Mouse (Mus musculus) heart, embryonic 14.5 days (tissue): ENCODE measurements around the gene Foxp3. TPM values are rescaled to one million over a fixed set of nuclear protein-coding genes. Genes with fewer than 3 reads are reported as not detected.

Experiments used
- ATAC-seq: fragments of 200-750 bp; cut with Nextera tagmentation; 2 replicates; pipeline ENCODE4 v1.8.0; 2017; ENCODE audit warnings: low read depth, moderate TSS enrichment; ENCODE audit not compliant: insufficient number of reproducible peaks, insufficient read depth, low FRiP score
- H3K27ac ChIP-seq, 2 experiments: fragments of 200-500 bp in 1 of 2; fragments of 300-500 bp in 1 of 2; sonication (generic) in 1 of 2; replicated peaks in 1 of 2; 2 replicates each; pipeline ENCODE4 v1.5.1; 2012 to 2014; ENCODE audit warnings: low read depth in 2 of 2, low read length in 2 of 2, control low read depth in 1 of 2, mild to moderate bottlenecking in 1 of 2, mixed read lengths in 1 of 2; ENCODE audit not compliant: control insufficient read depth in 1 of 2, insufficient read depth in 1 of 2
- H3K27me3 ChIP-seq: fragments of 300-500 bp; sonication (generic); 2 replicates; pipeline ENCODE4 v1.6.1; 2014; ENCODE audit warnings: mild to moderate bottlenecking, low read length, control low read depth; ENCODE audit not compliant: control insufficient read depth, insufficient read depth
- H3K36me3 ChIP-seq: fragments of 300-500 bp; sonication (generic); 2 replicates; pipeline ENCODE4 v1.6.1; 2014; ENCODE audit warnings: mild to moderate bottlenecking, control low read depth, low read length, mixed read lengths; ENCODE audit not compliant: control insufficient read depth, insufficient read depth
- H3K4me1 ChIP-seq, 2 experiments: fragments of 200-500 bp in 1 of 2; fragments of 300-500 bp in 1 of 2; sonication (generic) in 1 of 2; 2 replicates each; pipeline ENCODE4 v1.6.1; 2012 to 2014; ENCODE audit warnings: low read length in 2 of 2, control low read depth in 1 of 2, mixed read lengths in 1 of 2; ENCODE audit not compliant: control insufficient read depth in 2 of 2, insufficient read depth in 2 of 2
- H3K4me2 ChIP-seq: fragments of 300-500 bp; sonication (generic); 2 replicates; pipeline ENCODE4 v1.6.1; 2014; ENCODE audit warnings: mild to moderate bottlenecking, low read length
- H3K4me3 ChIP-seq, 2 experiments: fragments of 200-500 bp in 1 of 2; fragments of 300-500 bp in 1 of 2; sonication (generic) in 1 of 2; 2 replicates each; pipeline ENCODE4 v1.5.1; 2012 to 2014; ENCODE audit warnings: low read length in 2 of 2, mild to moderate bottlenecking in 2 of 2, control low read depth in 1 of 2, low read depth in 1 of 2, moderate library complexity in 1 of 2; ENCODE audit not compliant: control insufficient read depth in 1 of 2, insufficient read depth in 1 of 2
- H3K9ac ChIP-seq: fragments of 300-500 bp; sonication (generic); 2 replicates; pipeline ENCODE4 v1.6.1; 2014; ENCODE audit warnings: mild to moderate bottlenecking, low read length
- H3K9me3 ChIP-seq: fragments of 300-500 bp; sonication (generic); 2 replicates; pipeline ENCODE4 v1.6.1; 2016; ENCODE audit warnings: low read length, control low read depth; ENCODE audit not compliant: control insufficient read depth
- WGBS: fragments of 180-500 bp; shearing (Covaris S2); extraction: QIAGEN DNeasy Blood & Tissue Kit; methylation state at CpG from one replicate; pipeline ENCODE4 v1.1.7; 2014; 5-methylcytosine and 5-hydroxymethylcytosine counted together
- polyA plus RNA-seq: library from polyadenylated mRNA; unstranded; fragments of >200 nt; fragmentation: Nextera tagmentation; extraction: Ambion mirVana; gene quantifications from 2 replicates; pipeline ENCODE4 v1.2.1, GENCODE M21; 2014

Gene Foxp3
- polyA plus RNA-seq, 1 experiment from 2014 or later, result not detected

DNA sequence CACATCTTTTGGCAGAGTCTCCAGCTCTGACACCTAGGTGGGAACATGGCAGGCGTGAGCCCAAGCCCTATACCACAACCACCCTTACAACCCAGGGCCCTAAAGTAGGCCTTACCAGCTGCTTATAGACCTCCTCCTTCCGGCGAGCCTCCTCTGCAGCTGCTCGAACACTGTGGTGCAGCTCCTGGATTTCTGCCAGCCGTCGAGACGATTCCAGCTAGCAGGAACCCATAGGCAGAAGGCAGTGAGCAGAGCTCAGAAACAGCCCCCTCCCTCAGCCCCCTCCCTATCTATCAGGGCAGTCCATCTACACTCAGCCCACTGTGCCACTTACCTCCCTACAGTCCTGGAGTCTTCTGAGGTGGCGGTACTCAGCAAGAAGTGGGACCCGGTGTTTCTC lies 21.9 kb downstream of the Foxp3 start:
- H3K9me3 ChIP-seq, result no peaks in the 10 kb centered on the region
- no peak overlapping the region for H3K4me3 ChIP-seq
- 86% methylated on average over 9 of the region's 9 CpGs for WGBS
- no peaks in the 10 kb centered on the region for H3K4me1 ChIP-seq
- no peak for ATAC-seq
- no peaks in the 10 kb centered on the region for H3K27me3 ChIP-seq
- H3K9ac ChIP-seq, result no peak overlapping the region
- H3K36me3 ChIP-seq, result peaks cover 43% of the 10 kb centered on the region
- no peak overlapping the region for H3K4me2 ChIP-seq
- no peak overlapping the region for H3K27ac ChIP-seq

- Histone ChIP-seq H3K27me3 (no peaks in the 10 kb centered on the region; the same call in 1 of the 2 replicates), H3K4me3 (no peak overlapping the region), H3K9me3 (no peaks in the 10 kb centered on the region), H3K4me2 (no peak overlapping the region), H3K9ac (no peak overlapping the region), H3K27ac (no peak overlapping the region), H3K36me3 (0 out of 2 replicates have a peak, but pooled peaks cover 8% of the 10 kb centered on the region), H3K4me1 (no peaks in the 10 kb centered on the region; a peak in 1 of 4 replicates)
- no peak for ATAC-seq
- WGBS, result 88% methylated on average over 7 of the region's 7 CpGs
Observed at GRCm38 (mm10) chrX:7604004-7604403, 30.6 kb downstream of the Foxp3 start.

DNA sequence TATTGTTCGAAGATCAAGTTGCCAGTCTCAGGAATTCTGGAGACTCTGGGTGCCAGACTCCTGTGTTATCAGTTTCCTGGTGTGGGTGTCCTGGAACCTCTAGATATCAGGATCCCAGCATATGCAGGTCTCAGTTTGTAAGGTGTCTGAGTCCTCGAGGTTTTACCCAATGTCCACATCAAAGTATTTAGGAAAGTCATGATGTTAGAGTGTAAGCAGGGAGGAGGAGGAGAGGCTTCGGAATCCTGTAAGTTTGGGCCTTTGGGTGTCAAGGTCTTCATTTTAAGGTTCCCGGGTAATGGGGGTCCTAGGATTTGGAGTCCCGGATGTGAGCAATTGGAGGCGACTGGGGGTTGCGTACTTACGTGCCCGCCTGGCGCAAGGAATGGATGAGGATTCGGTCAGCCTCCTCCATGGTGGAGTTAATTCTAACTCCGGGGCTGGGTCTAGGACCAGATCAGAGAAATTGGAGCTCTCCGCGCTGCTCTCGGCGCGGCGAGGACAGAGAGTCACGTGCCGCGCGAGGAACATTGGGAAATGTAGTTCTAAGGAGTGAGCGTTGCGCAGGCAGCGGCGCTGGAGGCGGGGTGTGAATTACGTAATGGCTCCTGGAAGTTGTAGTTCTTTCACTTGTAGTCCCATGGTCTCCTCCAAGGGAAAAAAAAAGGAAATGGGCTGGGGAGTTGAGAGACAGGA lies 31.6 kb downstream of the Foxp3 start, which contains the start of gene Ccdc22:
Ccdc22 (minus strand) TSS at position 639 of the 696 bp plus-strand sequence.
- Histone ChIP-seq H3K9ac (peak within 1 kb of the TSS; percentile 68), H3K9me3 (no peaks in the 10 kb centered on the region), H3K36me3 (0 out of 2 replicates have a peak, but pooled peaks cover 6% of the 10 kb centered on the region), H3K27ac (peak within 1 kb of the TSS in 1 of 2 experiments; percentile 15; a peak in 2 of 4 replicates), H3K27me3 (no peaks in the 10 kb centered on the region; the same call in 1 of the 2 replicates), H3K4me1 (no peaks in the 10 kb centered on the region; a peak in 1 of 4 replicates), H3K4me2 (peak within 1 kb of the TSS; percentile 66), H3K4me3 (peak within 1 kb of the TSS; percentile 51 to 55)
- ATAC-seq, result peak; percentile 88
- 19% methylated on average over 28 of the region's 28 CpGs for WGBS

DNA sequence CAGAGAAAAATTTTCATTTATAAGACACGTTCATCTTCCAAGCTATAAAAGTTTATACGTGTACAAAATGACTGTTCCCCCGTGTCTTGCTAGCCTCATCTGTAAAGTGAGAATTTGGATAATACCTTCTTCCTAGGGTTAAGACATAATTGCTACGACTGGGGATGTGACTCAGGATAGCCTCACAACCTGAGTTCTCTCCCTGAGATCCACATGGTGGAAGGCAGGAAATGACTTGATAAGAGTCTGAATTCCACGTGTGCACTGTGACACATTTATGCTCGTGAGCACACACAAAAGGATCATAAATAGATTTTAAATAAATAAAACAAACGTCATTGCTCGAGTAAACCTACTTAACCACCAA lies 32.1 kb downstream of the Foxp3 start:
- peak overlapping the region; percentile 66; the same call in 1 of the 2 replicates for H3K4me2 ChIP-seq
- H3K27ac ChIP-seq, result no peak overlapping the region
- H3K9me3 ChIP-seq, result no peaks in the 10 kb centered on the region
- no peak overlapping the region for H3K9ac ChIP-seq
- no peaks in the 10 kb centered on the region; a peak in 1 of 4 replicates for H3K4me1 ChIP-seq
- 0 out of 4 replicates have a peak overlapping the region, but pooled peaks of 1 of the 2 experiments have one; percentile 51 for H3K4me3 ChIP-seq
- no peak for ATAC-seq
- no peaks in the 10 kb centered on the region; the same call in 1 of the 2 replicates for H3K27me3 ChIP-seq
- 0 out of 2 replicates have a peak, but pooled peaks cover under 1% of the 10 kb centered on the region for H3K36me3 ChIP-seq
- WGBS, result 30% methylated on average over 8 of the region's 8 CpGs

DNA sequence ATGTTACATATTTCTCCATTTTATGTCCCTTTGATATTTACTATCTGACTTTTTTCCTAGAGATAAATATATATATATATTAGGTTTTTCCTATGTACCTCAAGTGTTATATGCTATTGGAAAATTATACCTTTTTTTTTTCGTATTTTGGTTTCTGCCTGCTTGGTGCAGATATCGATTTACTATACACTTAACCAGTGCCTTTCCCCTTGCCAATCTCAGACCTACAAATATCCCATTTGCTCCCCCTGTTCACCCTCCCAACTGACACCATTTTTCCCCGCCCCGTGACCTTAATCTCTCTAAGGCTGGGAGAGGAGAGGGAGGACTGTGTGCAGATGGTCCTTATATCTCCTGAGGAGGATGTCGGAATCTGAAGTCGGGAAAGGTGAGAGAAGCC lies 33.3 kb downstream of the Foxp3 start, which contains the start of gene Cacna1f:
Cacna1f (plus strand) TSS at position 301 of the 400 bp plus-strand sequence.
- no peaks in the 10 kb centered on the region for H3K36me3 ChIP-seq
- no peak within 1 kb of the TSS for H3K9ac ChIP-seq
- ATAC-seq, result no peak
- no peaks in the 10 kb centered on the region; a peak in 1 of 4 replicates for H3K4me1 ChIP-seq
- WGBS, result 63% methylated on average over 6 of the region's 6 CpGs
- H3K9me3 ChIP-seq, result no peaks in the 10 kb centered on the region
- no peak within 1 kb of the TSS for H3K4me2 ChIP-seq
- no peak within 1 kb of the TSS for H3K4me3 ChIP-seq
- no peak within 1 kb of the TSS for H3K27ac ChIP-seq
- no peaks in the 10 kb centered on the region; the same call in 1 of the 2 replicates for H3K27me3 ChIP-seq

DNA sequence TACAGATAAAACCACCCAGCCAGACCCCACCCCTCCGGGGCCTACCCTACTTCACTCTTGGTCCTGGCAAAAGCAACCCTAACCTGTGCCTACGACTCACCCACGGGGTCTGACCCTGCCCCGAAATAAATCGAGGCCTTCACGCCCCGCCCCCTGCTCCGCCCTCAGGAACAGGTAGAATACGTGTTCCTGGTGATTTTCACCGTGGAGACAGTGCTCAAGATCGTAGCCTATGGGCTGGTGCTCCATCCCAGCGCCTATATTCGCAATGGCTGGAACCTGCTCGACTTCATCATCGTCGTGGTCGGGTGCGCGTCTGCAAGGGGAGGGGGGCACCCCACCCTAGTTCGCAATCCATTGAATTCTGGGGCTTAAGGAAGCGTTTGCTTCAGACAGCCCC lies 36.6 kb downstream of the Foxp3 start:
- H3K4me3 ChIP-seq, result peak overlapping the region; percentile 35 to 48
- ATAC-seq, result no peak
- no peak overlapping the region for H3K27ac ChIP-seq
- no peaks in the 10 kb centered on the region for H3K36me3 ChIP-seq
- no peaks in the 10 kb centered on the region for H3K4me1 ChIP-seq
- 31% methylated on average over 21 of the region's 21 CpGs for WGBS
- peak overlapping the region; percentile 74 for H3K4me2 ChIP-seq
- 0 out of 2 replicates have a peak overlapping the region, but pooled peaks have one; percentile 21 for H3K9ac ChIP-seq
- no peaks in the 10 kb centered on the region; the same call in 1 of the 2 replicates for H3K27me3 ChIP-seq
- H3K9me3 ChIP-seq, result no peaks in the 10 kb centered on the region

GRCm38 (mm10) chrX:7610536-7611258 lies 37.3 kb downstream of the Foxp3 start:
- H3K9ac ChIP-seq, result peak overlapping the region; percentile 21; the same call in 1 of the 2 replicates
- no peaks in the 10 kb centered on the region for H3K9me3 ChIP-seq
- H3K4me1 ChIP-seq, result no peaks in the 10 kb centered on the region
- ATAC-seq, result no peak
- H3K36me3 ChIP-seq, result no peaks in the 10 kb centered on the region
- peak overlapping the region; percentile 35 to 48 for H3K4me3 ChIP-seq
- no peaks in the 10 kb centered on the region; the same call in 1 of the 2 replicates for H3K27me3 ChIP-seq
- peak overlapping the region; percentile 74 for H3K4me2 ChIP-seq
- WGBS, result 20% methylated on average over 26 of the region's 26 CpGs
- no peak overlapping the region for H3K27ac ChIP-seq
